Mouse (Mus musculus) midbrain, embryonic 11.5 days (tissue): ENCODE measurements at regions not wholly inside any gene's neighbourhood (a gene's known extent, or its start where the extent isn't known, plus 50 kb on each side); places are given as distances from the start of the nearest gene placed in this dataset.
A peak's percentile ranks its signal among the peaks of the same experiment; 100 is the strongest.

ENCODE experiments used
- ATAC-seq: fragments of 200-750 bp; cut with Nextera tagmentation; 2 replicates; pipeline ENCODE4 v1.8.0; 2017; ENCODE audit warnings: moderate TSS enrichment, moderate library complexity; ENCODE audit not compliant: low FRiP score
- DNase-seq: peaks from one replicate; pipeline ENCODE4 v3.0.0; 2015; ENCODE audit warnings: low spot score; ENCODE audit errors: missing footprints
- H3K27ac ChIP-seq: fragments of 300-500 bp; sonication (generic); 2 replicates; pipeline ENCODE4 v1.5.1; 2014; ENCODE audit warnings: low read depth, low read length
- H3K27me3 ChIP-seq: fragments of 300-500 bp; sonication (generic); 2 replicates; pipeline ENCODE4 v1.6.1; 2014; ENCODE audit warnings: mild to moderate bottlenecking, low read length, moderate library complexity, mixed read lengths; ENCODE audit not compliant: control insufficient read depth, insufficient read depth
- H3K36me3 ChIP-seq: fragments of 300-500 bp; sonication (generic); 2 replicates; pipeline ENCODE4 v1.6.1; 2014; ENCODE audit warnings: mild to moderate bottlenecking, low read length, moderate library complexity, mixed read lengths; ENCODE audit not compliant: control insufficient read depth, insufficient read depth
- H3K4me1 ChIP-seq: fragments of 300-500 bp; sonication (generic); 2 replicates; pipeline ENCODE4 v1.6.1; 2014; ENCODE audit warnings: low read length; ENCODE audit not compliant: control insufficient read depth, insufficient read depth
- H3K4me2 ChIP-seq: fragments of 300-500 bp; sonication (generic); 2 replicates; pipeline ENCODE4 v1.6.1; 2014; ENCODE audit warnings: mild to moderate bottlenecking, moderate library complexity
- H3K4me3 ChIP-seq: fragments of 300-500 bp; sonication (generic); 2 replicates; pipeline ENCODE4 v1.5.1; 2014; ENCODE audit warnings: low read depth, low read length
- H3K9ac ChIP-seq: fragments of 300-500 bp; sonication (generic); 2 replicates; pipeline ENCODE4 v1.6.1; 2014; ENCODE audit warnings: low read length
- H3K9me3 ChIP-seq: fragments of 300-500 bp; sonication (generic); 2 replicates; pipeline ENCODE4 v1.6.1; 2016; ENCODE audit warnings: low read length; ENCODE audit not compliant: control insufficient read depth
- WGBS: fragments of 180-500 bp; shearing (Covaris S2); extraction: QIAGEN DNeasy Blood & Tissue Kit; methylation state at CpG from one replicate; pipeline ENCODE4 v1.1.7; 2014; 5-methylcytosine and 5-hydroxymethylcytosine counted together

- Histone ChIP-seq H3K27me3 (peaks cover 19% of the 10 kb centered on the region), H3K27ac (no peak overlapping the region), H3K4me1 (peaks cover 4% of the 10 kb centered on the region; the same call in 1 of the 2 replicates), H3K36me3 (no peaks in the 10 kb centered on the region), H3K4me3 (no peak overlapping the region), H3K9me3 (no peaks in the 10 kb centered on the region), H3K9ac (no peak overlapping the region), H3K4me2 (no peak overlapping the region)
- WGBS, result 28% methylated on average over 8 of the region's 8 CpGs
- peak; percentile 96 for DNase-seq
- peak; percentile 77 for ATAC-seq
Observed at GRCm38 (mm10) chrX:99657790-99658451, 162.9 kb upstream of the Tmem28 start.

GRCm38 (mm10) chrX:99656988-99657387 lies 163.8 kb upstream of the Tmem28 start:
- H3K27ac ChIP-seq, result no peak overlapping the region
- H3K4me2 ChIP-seq, result no peak overlapping the region
- ATAC-seq, result peak; percentile 58; the same call in 1 of the 2 replicates
- H3K4me3 ChIP-seq, result no peak overlapping the region
- H3K27me3 ChIP-seq, result peaks cover 14% of the 10 kb centered on the region
- no peaks in the 10 kb centered on the region for H3K36me3 ChIP-seq
- 41% methylated on average over 6 of the region's 6 CpGs for WGBS
- no peak for DNase-seq
- no peaks in the 10 kb centered on the region for H3K9me3 ChIP-seq
- H3K4me1 ChIP-seq, result peaks cover 4% of the 10 kb centered on the region; the same call in 1 of the 2 replicates
- no peak overlapping the region for H3K9ac ChIP-seq

GRCm38 (mm10) chrX:99632211-99632775 lies 161.2 kb upstream of the Pja1 start:
- WGBS, result 68% methylated on average over 2 of the region's 2 CpGs
- H3K9ac ChIP-seq, result no peak overlapping the region
- ATAC-seq (no peak), DNase-seq (no peak)
- H3K4me3 ChIP-seq, result no peak overlapping the region
- H3K36me3 ChIP-seq, result no peaks in the 10 kb centered on the region
- no peaks in the 10 kb centered on the region for H3K4me1 ChIP-seq
- H3K27me3 ChIP-seq, result peaks cover 11% of the 10 kb centered on the region
- H3K9me3 ChIP-seq, result no peaks in the 10 kb centered on the region
- no peak overlapping the region for H3K27ac ChIP-seq
- H3K4me2 ChIP-seq, result no peak overlapping the region

GRCm38 (mm10) chrX:99624515-99625179 lies 153.6 kb upstream of the Pja1 start:
- H3K4me1 ChIP-seq, result no peaks in the 10 kb centered on the region
- H3K9me3 ChIP-seq, result no peaks in the 10 kb centered on the region
- H3K27ac ChIP-seq, result no peak overlapping the region
- no peaks in the 10 kb centered on the region for H3K36me3 ChIP-seq
- DNase-seq, result no peak
- no peak overlapping the region for H3K4me2 ChIP-seq
- no peak overlapping the region for H3K4me3 ChIP-seq
- peaks cover 31% of the 10 kb centered on the region for H3K27me3 ChIP-seq
- ATAC-seq, result no peak
- WGBS, result 69% methylated on average over 5 of the region's 5 CpGs
- H3K9ac ChIP-seq, result no peak overlapping the region

- H3K36me3 ChIP-seq, result no peaks in the 10 kb centered on the region
- H3K9me3 ChIP-seq, result no peaks in the 10 kb centered on the region
- no peak for DNase-seq
- H3K27me3 ChIP-seq, result peaks cover 22% of the 10 kb centered on the region
- no peak overlapping the region for H3K27ac ChIP-seq
- 74% methylated on average over 9 of the region's 9 CpGs for WGBS
- no peaks in the 10 kb centered on the region for H3K4me1 ChIP-seq
- H3K9ac ChIP-seq, result no peak overlapping the region
- no peak overlapping the region for H3K4me3 ChIP-seq
- H3K4me2 ChIP-seq, result no peak overlapping the region
- ATAC-seq, result no peak
Observed at GRCm38 (mm10) chrX:99612130-99612759, 141.2 kb upstream of the Pja1 start.

GRCm38 (mm10) chrX:99610096-99610495 lies 139.0 kb upstream of the Pja1 start:
- Histone ChIP-seq H3K4me3 (no peak overlapping the region), H3K36me3 (no peaks in the 10 kb centered on the region), H3K4me1 (no peaks in the 10 kb centered on the region), H3K27me3 (peaks cover 36% of the 10 kb centered on the region), H3K27ac (no peak overlapping the region), H3K9ac (no peak overlapping the region), H3K9me3 (no peaks in the 10 kb centered on the region), H3K4me2 (no peak overlapping the region)
- ATAC-seq (no peak), DNase-seq (no peak)
- 88% methylated on average over 5 of the region's 5 CpGs for WGBS

GRCm38 (mm10) chrX:99609591-99609990 lies 138.5 kb upstream of the Pja1 start:
- Histone ChIP-seq H3K9me3 (no peaks in the 10 kb centered on the region), H3K4me1 (no peaks in the 10 kb centered on the region), H3K27ac (no peak overlapping the region), H3K9ac (no peak overlapping the region), H3K27me3 (peaks cover 36% of the 10 kb centered on the region), H3K4me2 (no peak overlapping the region), H3K4me3 (no peak overlapping the region), H3K36me3 (no peaks in the 10 kb centered on the region)
- DNase-seq (no peak), ATAC-seq (no peak)
- 79% methylated on average over 2 of the region's 2 CpGs for WGBS

GRCm38 (mm10) chrX:99608284-99608692 lies 137.2 kb upstream of the Pja1 start:
- H3K9ac ChIP-seq, result no peak overlapping the region
- H3K4me1 ChIP-seq, result no peaks in the 10 kb centered on the region
- ATAC-seq (peak; percentile 74), DNase-seq (no peak)
- H3K27ac ChIP-seq, result no peak overlapping the region
- no peak overlapping the region for H3K4me2 ChIP-seq
- H3K36me3 ChIP-seq, result no peaks in the 10 kb centered on the region
- no peaks in the 10 kb centered on the region for H3K9me3 ChIP-seq
- WGBS, result 43% methylated on average over 2 of the region's 2 CpGs
- peaks cover 42% of the 10 kb centered on the region for H3K27me3 ChIP-seq
- H3K4me3 ChIP-seq, result no peak overlapping the region
